Mouse (Mus musculus) thymus, adult 2 months (tissue): ENCODE results near the gene Gm28539. TPM values are rescaled to one million over a fixed set of nuclear protein-coding genes. Genes with fewer than 3 reads are reported as not detected.

ENCODE experiments used
- DNase-seq: peaks from one replicate; pipeline ENCODE4 v3.0.0; 2021
- H3K27ac ChIP-seq: fragments of 200-500 bp; 2 replicates; pipeline ENCODE4 v1.5.1; 2012; ENCODE audit warnings: low read length, control low read depth; ENCODE audit not compliant: control insufficient read depth, insufficient read depth
- H3K27me3 ChIP-seq: fragments of 200-500 bp; 2 replicates; pipeline ENCODE4 v1.6.1; 2012; ENCODE audit warnings: mild to moderate bottlenecking, low read length, moderate library complexity, mixed read lengths; ENCODE audit not compliant: control insufficient read depth, insufficient read depth
- H3K36me3 ChIP-seq: fragments of 200-500 bp; 2 replicates; pipeline ENCODE4 v1.6.1; 2012; ENCODE audit warnings: mild to moderate bottlenecking, low read length, moderate library complexity; ENCODE audit not compliant: control insufficient read depth, insufficient read depth
- H3K4me1 ChIP-seq: fragments of 200-500 bp; replicated peaks from 2 replicates; pipeline ENCODE4 v1.6.1; 2012; ENCODE audit warnings: low read length; ENCODE audit not compliant: control insufficient read depth, insufficient read depth
- H3K4me3 ChIP-seq: fragments of 200-500 bp; 2 replicates; pipeline ENCODE4 v1.5.1; 2012; ENCODE audit warnings: mild to moderate bottlenecking, low read length, control low read depth, moderate library complexity; ENCODE audit not compliant: control insufficient read depth, insufficient read depth
- CTCF ChIP-seq: fragments of 200-500 bp; IDR thresholded peaks from 2 replicates; pipeline ENCODE4 v1.5.1; 2012; ENCODE audit warnings: mild to moderate bottlenecking, control low read depth, low read length, moderate library complexity, borderline replicate concordance; ENCODE audit not compliant: control insufficient read depth, poor library complexity, insufficient read depth; ENCODE audit errors: extremely low read depth
- POLR2A ChIP-seq: fragments of 200-500 bp; IDR thresholded peaks from 2 replicates; pipeline ENCODE4 v1.6.1; 2012; ENCODE audit warnings: mild to moderate bottlenecking, low read length, control low read depth, moderate library complexity; ENCODE audit not compliant: control insufficient read depth, poor library complexity, insufficient read depth; ENCODE audit errors: extremely low read depth
- WGBS: fragments of 180-500 bp; shearing (Covaris S2); methylation state at CpG from one replicate; pipeline ENCODE4 v1.1.7; 2018; 5-methylcytosine and 5-hydroxymethylcytosine counted together
- polyA plus RNA-seq: library from polyadenylated mRNA; depleted of rRNA; stranded (reverse); fragments of >200 nt; gene quantifications from 2 replicates; pipeline ENCODE4 v1.2.3, GENCODE M21; 2012

The Gm28539 gene
- polyA plus RNA-seq, 1 experiment = not detected

- WGBS = 97% methylated on average over 1 of the region's 1 CpGs
- no peak overlapping the region for H3K27ac ChIP-seq
- no peak for DNase-seq
Observed at GRCm38 (mm10) chr16:18822356-18822755, 14.0 kb upstream of the Gm28539 start.

GRCm38 (mm10) chr16:18822925-18823324 lies 13.5 kb upstream of the Gm28539 start:
- WGBS = 94% methylated on average over 4 of the region's 4 CpGs
- H3K36me3 ChIP-seq = peaks cover 97% of the 10 kb centered on the region
- H3K27ac ChIP-seq = no peak overlapping the region
- H3K4me1 ChIP-seq = no peaks in the 10 kb centered on the region
- no peaks in the 10 kb centered on the region for H3K27me3 ChIP-seq
- H3K4me3 ChIP-seq = no peak overlapping the region
- TF ChIP-seq POLR2A = no peak
- TF ChIP-seq CTCF = no peak
- no peak for DNase-seq

More at GRCm38 (mm10) chr16:18822356-18822755, 14.0 kb upstream of the Gm28539 start:
- no peaks in the 10 kb centered on the region for H3K4me1 ChIP-seq
- no peak overlapping the region for H3K4me3 ChIP-seq
- H3K36me3 ChIP-seq = peaks cover 92% of the 10 kb centered on the region
- no peak for TF ChIP-seq POLR2A
- TF ChIP-seq CTCF = no peak
- no peaks in the 10 kb centered on the region for H3K27me3 ChIP-seq

DNA sequence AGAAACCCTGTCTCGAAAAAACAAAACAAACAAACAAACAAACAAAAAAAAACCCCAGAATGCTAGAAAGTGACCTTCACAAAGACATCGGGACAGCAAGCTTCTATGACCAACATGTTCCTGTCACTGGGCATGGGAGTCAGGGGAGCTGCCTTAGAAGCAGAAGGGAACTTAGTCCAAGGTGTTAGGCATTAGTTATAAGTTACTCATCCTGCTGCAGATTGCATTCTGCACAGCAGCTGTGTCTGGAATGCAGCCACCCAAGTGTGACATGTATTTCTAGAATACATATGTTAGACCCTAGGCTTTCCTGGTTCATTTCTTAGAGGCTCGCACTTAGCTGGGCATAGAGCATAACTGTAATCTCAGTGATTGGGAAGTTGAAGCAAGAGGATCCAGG lies 7.8 kb upstream of the Gm28539 start:
- no peak for DNase-seq
- Histone ChIP-seq H3K27ac (no peak overlapping the region), H3K27me3 (no peaks in the 10 kb centered on the region), H3K4me1 (no peaks in the 10 kb centered on the region), H3K36me3 (peaks cover 78% of the 10 kb centered on the region), H3K4me3 (no peak overlapping the region)
- WGBS = 97% methylated on average over 3 of the region's 3 CpGs
- TF ChIP-seq POLR2A (no peak), CTCF (no peak)

DNA sequence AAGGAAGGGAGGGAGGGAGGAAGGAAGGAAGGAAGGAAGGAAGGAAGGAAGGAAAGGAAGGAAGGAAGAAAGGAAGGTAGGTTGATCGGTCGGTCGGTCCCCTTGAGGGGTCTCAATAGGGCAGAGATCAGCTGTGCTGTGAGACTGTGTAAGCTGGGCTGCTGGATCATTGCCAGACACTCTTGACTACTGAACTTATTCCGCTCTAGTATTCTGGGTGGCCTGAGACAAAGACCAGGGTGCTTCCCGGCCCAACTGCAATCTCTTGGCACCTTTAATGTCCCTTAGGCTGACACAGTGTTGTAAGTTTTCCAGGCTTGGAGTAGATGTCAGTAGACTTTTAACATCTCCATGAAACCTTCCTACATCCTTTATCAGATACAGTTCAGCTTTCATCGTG lies 7.3 kb upstream of the Gm28539 start:
- H3K27me3 ChIP-seq = no peaks in the 10 kb centered on the region
- peaks cover 76% of the 10 kb centered on the region for H3K36me3 ChIP-seq
- H3K4me1 ChIP-seq = no peaks in the 10 kb centered on the region
- 94% methylated on average over 6 of the region's 6 CpGs for WGBS
- no peak overlapping the region for H3K4me3 ChIP-seq
- DNase-seq = no peak
- no peak for TF ChIP-seq POLR2A
- TF ChIP-seq CTCF = no peak
- no peak overlapping the region for H3K27ac ChIP-seq

- TF ChIP-seq CTCF (no peak), POLR2A (no peak)
- H3K27me3 ChIP-seq = no peaks in the 10 kb centered on the region
- no peak overlapping the region for H3K27ac ChIP-seq
- peaks cover 38% of the 10 kb centered on the region for H3K36me3 ChIP-seq
- peaks cover 2% of the 10 kb centered on the region for H3K4me1 ChIP-seq
- 94% methylated on average over 2 of the region's 2 CpGs for WGBS
- no peak overlapping the region for H3K4me3 ChIP-seq
- no peak for DNase-seq
Observed at GRCm38 (mm10) chr16:18833486-18833885, 2.9 kb upstream of the Gm28539 start.

DNA sequence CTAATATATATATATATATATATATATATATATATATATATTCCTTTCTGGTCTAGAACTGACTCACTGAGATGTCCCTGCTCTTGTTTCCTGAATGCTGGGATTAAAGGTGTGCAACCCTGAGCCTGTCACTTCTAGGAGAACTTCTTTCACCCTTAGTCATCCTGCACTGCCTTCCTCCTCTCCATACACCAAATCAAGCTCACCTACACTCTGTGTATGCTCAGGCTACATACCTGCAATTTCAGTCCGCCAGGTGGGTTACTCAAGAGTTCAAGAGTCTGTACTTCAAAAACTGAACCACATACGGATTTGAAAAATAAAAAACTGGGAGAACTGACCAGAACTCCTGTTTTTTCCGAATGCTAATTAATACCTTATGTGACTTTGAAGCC lies 314 bp upstream of the Gm28539 start:
- WGBS = 36% methylated on average over 3 of the region's 3 CpGs
- no peak overlapping the region for H3K4me3 ChIP-seq
- no peaks in the 10 kb centered on the region for H3K27me3 ChIP-seq
- no peak for DNase-seq
- peaks cover 2% of the 10 kb centered on the region for H3K4me1 ChIP-seq
- peaks cover 22% of the 10 kb centered on the region for H3K36me3 ChIP-seq
- no peak overlapping the region for H3K27ac ChIP-seq
- TF ChIP-seq POLR2A (no peak), CTCF (no peak)

- no peaks in the 10 kb centered on the region for H3K27me3 ChIP-seq
- DNase-seq = no peak
- H3K4me3 ChIP-seq = no peak overlapping the region
- H3K27ac ChIP-seq = no peak overlapping the region
- peaks cover 7% of the 10 kb centered on the region; the same call in 1 of the 2 replicates for H3K36me3 ChIP-seq
- WGBS = 98% methylated on average over 4 of the region's 4 CpGs
- H3K4me1 ChIP-seq = peaks cover 2% of the 10 kb centered on the region
- TF ChIP-seq POLR2A = no peak
- TF ChIP-seq CTCF = no peak
Observed at GRCm38 (mm10) chr16:18838346-18838745, 2.0 kb downstream of the Gm28539 start.
